Mouse (Mus musculus) layer of hippocampus, adult 2 months (tissue): ENCODE measurements around the gene Ppbp. TPM values are rescaled to one million over a fixed set of nuclear protein-coding genes. Genes with fewer than 3 reads are reported as not detected.

ENCODE experiments used
- DNase-seq, 2 experiments: peaks; one replicate each; pipeline ENCODE4 v3.0.0; 2022; ENCODE audit warnings: low spot score in 2 of 2
- H3K27ac ChIP-seq: fragments of 200-600 bp; 2 replicates; pipeline ENCODE4 v1.8.1; 2022
- H3K4me3 ChIP-seq: fragments of 200-600 bp; 2 replicates; pipeline ENCODE4 v1.8.1; 2022; ENCODE audit warnings: mild to moderate bottlenecking
- CTCF ChIP-seq: fragments of 200-600 bp; conservative IDR thresholded peaks from 2 replicates; pipeline ENCODE4 v1.8.1; 2022; ENCODE audit warnings: antibody characterized with exemption, mild to moderate bottlenecking, moderate library complexity
- microRNA-seq, 2 experiments: library from miRNA; unstranded; fragments of <30 nt; microRNA quantifications; one replicate each; pipeline ENCODE4 v1.2.0; 2021
- total RNA-seq, 2 experiments: library from RNA; stranded (reverse); gene quantifications; 2 replicates each; pipeline ENCODE4 v1.2.3; 2021

The Ppbp gene
- total RNA-seq, 2 experiments from 2014 or later = 0.46 TPM; not detected in 1

DNA sequence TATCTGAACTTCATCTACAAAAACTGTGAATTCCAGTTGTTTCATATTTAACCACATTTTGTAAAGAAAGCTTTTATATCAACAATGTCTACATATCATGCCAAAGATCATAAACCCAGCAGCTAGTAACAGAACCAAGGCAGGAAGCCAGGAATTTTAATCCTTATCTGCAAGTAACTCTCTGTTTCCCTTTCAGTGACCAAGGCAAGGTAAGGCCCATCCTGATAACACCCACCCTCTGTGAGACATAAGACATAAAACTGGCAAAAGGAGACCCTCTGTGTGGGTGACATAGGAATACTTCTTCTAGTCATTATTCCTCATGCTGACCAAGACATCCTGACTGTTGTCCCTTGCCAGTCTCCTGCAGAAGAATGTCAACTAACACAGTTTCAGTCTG lies 36.3 kb downstream of the Ppbp start:
- DNase-seq = no peak
- TF ChIP-seq CTCF = no peak
- Histone ChIP-seq H3K27ac (no peak overlapping the region), H3K4me3 (no peak overlapping the region)

- H3K4me3 ChIP-seq = no peak overlapping the region
- TF ChIP-seq CTCF = no peak
- no peak overlapping the region for H3K27ac ChIP-seq
- DNase-seq = no peak
Observed at GRCm38 (mm10) chr5:90806050-90806449, 37.7 kb downstream of the Ppbp start.

- no peak for TF ChIP-seq CTCF
Observed at GRCm38 (mm10) chr5:90807176-90807950, 39.0 kb downstream of the Ppbp start.

More at GRCm38 (mm10) chr5:90807176-90807950, 39.0 kb downstream of the Ppbp start:
- H3K27ac ChIP-seq = no peak overlapping the region
- no peak for DNase-seq
- H3K4me3 ChIP-seq = no peak overlapping the region

Small RNAs within 50 kb of the gene (microRNA-seq; reads per million reads assigned to microRNA genes)
- 0 reads per million in 2 experiments for gene Gm24322

Other genes starting within 250 kb of the Ppbp start
- gene Afm, start 249.6 kb upstream of the Ppbp start, total RNA-seq = not detected
- gene 5830473C10Rik, start 207.4 kb upstream of the Ppbp start, total RNA-seq = not detected
- gene Rassf6, start 127.9 kb upstream of the Ppbp start, total RNA-seq = under 1 TPM; 0.74 to 0.96 TPM
- gene Cxcl5, start 9.2 kb upstream of the Ppbp start, total RNA-seq = under 1 TPM; 0.20 to 0.31 TPM
- gene Pf4, start 3.9 kb downstream of the Ppbp start, total RNA-seq = 1 to 10 TPM; 2.0 to 3.5 TPM
- gene Cxcl3, start 17.6 kb downstream of the Ppbp start, total RNA-seq = not detected
- gene Cxcl15, start 26.0 kb downstream of the Ppbp start, total RNA-seq = not detected
- gene Cxcl1, start 122.7 kb downstream of the Ppbp start, total RNA-seq = not detected
- gene Cxcl2, start 135.4 kb downstream of the Ppbp start, total RNA-seq = not detected
- gene Mthfd2l, start 162.6 kb downstream of the Ppbp start, total RNA-seq = 10 to 100 TPM; 18.3 to 24.4 TPM